Mouse (Mus musculus) frontal cortex, adult (tissue): Measurements from ENCODE around the gene Amd2.

Source experiments
- ATAC-seq: cut with Nextera tagmentation; 2 replicates; pipeline ENCODE4 v1.9.2; 2017; ENCODE audit warnings: mild to moderate bottlenecking, moderate library complexity, mixed read lengths; ENCODE audit not compliant: low TSS enrichment

Amd2 gene

DNA sequence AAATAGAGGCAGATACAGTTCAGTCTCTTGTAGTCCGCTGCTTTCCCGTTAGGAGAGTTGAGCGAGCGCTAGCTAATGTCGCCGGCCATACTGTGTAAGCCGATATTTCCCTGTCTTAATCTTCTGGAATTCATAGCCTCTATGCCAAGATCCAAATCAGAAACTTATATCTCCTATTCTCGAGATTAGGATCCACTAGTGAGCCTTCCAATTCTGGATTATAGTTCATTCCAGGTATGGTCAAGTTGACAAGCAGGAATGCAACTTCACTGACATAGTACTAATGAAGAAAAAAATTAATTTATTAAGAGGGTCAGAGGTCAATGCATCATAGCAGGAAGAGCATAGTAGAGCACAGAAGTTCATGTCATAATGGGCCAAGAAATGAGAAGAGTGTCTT lies at the start of gene Amd2:
Gene Amd2, minus strand, starts transcription at position 101 of the 400 bp plus-strand sequence.
- no peak for ATAC-seq

DNA sequence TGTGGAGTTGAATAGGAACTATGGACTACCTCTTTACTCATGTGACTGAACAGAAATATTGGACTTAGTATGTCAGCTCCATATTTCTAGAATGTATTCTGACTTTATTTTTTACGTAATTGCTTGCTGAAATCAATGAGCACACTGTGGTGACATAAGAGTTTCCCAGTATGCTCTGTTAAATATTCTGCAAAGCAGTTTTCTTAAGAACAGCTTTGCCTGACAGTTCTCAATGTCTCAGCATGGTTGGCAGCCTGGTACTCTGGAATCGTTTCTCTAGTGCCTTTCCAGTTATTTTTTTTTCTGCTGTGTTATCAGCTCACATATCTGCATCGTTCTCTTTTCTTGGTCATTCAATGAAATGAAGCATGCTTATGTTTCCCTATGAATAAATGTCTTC lies 49.6 kb upstream of the Amd2 start:
- ATAC-seq = no peak

DNA sequence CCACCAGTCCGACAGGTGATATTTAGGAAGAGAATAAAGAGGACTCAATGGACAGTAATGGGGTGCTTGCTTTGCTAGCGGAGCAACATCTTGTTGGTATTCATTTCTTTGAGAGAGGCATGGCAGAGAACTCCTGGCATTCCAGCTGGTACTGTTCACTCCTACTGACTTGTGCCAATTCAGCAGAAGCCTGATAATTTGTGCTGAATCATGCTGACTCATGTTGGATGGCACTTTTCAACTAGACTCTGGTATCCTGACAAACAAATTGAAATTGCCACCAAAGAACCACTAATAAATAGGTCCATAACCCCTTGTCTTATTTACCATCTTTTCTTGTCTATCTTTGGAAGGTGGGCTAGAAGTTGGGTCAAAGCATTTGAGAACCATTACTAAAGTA lies 25.9 kb upstream of the Amd2 start:
- no peak for ATAC-seq

DNA sequence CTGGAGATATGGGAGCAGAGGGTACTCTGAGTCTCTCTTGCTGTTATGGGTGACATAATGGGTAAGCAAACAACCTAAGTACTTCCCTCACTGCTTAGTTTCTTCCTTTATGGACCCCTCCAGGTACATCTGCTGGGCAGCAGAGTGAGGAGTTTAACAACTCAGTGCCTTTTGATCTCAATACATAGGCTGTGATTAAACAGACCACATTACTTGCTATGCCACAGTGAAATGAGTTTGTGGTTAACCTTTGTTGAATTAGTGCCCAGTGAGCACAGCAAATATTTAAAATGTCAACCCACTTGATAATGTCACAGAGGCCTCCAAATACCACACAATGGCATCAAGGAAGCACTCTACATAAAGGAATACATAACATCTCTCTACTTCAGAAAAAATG lies 2.6 kb upstream of the Amd2 start:
- ATAC-seq = no peak
